Mouse (Mus musculus) left cerebral cortex, adult 18-20 months (tissue): ENCODE measurements around the gene Pabpn1. TPM values are rescaled to one million over a fixed set of nuclear protein-coding genes. Genes with fewer than 3 reads are reported as not detected.
A peak's percentile ranks its signal among the peaks of the same experiment; 100 is the strongest.
"Not testable (repeated sequence)": the region's sequence is repeated elsewhere in the genome, so short reads cannot be mapped to it uniquely, and the experiment has no call there.

Source experiments
- DNase-seq, 2 experiments: peaks; one replicate each; pipeline ENCODE4 v3.0.0; 2021 to 2022; ENCODE audit warnings: low spot score in 2 of 2, mixed read lengths in 1 of 2
- total RNA-seq, 2 experiments: library from RNA; stranded (reverse); gene quantifications; 2 replicates each; pipeline ENCODE4 v1.2.3; 2021

Gene Pabpn1
- total RNA-seq, 2 experiments from 2014 or later, result 229 to 230 TPM

DNA sequence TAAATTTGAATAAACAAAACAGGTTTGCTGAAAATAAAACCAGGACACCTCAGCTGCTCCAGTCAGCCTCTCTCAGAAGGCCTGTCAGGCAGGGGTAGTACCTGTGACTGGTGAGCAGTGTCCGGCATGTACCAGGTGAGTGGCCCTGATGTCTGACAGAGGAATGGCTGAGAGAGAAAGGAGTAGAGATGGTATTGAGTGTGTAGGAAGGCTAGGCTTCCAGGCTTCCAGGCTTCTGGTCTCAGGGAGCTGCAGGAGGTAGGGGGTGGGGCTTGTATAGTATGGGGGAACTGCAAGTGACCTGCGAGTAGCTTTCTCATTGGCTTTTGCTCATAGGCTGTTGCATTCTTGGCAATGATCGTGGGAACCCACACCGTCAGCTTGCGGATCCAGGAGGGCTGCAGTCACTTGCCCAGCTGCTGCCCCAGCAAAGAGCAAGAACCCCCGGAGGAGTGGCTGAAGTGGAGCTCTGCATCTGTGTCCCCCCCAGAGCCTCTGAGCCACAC is 40.4 kb downstream of the Pabpn1 start, which contains the start of gene Il25:
Il25 (plus strand) TSS at position 51 of the 506 bp plus-strand sequence.
- no peak for DNase-seq

DNA sequence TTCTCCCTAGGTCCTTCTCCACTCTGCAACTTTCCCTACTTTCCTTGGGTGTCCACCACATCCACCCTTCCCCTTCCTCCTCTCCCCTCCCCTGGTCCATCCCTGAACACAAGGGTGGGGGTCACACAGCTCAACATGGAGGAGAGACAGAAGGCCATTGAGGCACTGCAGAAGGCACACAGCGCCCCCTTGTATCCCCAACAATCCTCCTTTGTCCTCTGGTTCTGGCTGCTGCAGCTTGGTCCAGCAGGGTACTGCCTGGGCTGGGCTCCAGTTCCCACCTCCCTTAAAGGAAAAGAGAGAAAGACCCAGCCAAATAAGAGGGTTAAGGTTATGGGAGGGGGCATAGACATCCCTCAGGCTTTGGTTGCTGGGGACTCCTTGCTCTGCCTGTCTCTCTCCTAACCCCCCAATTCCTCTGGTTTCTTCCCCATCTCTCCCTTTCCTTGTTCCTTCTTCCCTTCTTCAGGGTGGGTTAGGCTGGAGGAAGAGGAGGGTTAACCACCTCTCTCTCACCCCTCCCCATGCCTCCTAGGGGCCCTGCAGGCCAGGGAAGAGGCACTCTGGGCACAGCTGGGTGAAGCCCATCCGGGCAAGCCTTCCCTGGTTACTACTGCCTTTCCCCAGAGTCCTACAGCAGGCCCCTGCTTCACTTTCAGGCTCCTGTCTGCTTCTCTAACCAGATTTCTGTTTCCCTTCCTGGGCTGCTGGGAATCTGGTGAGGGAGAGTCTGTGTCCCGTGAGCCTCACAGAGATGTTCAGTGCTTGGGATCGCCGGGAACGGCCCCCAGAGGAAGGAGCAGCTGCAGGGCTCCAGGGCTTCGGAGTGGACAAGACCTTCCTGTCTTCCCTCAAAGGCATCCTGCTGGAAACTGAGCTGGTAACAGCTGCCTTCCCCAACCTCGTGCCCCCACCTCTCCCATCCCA is 43.9 kb downstream of the Pabpn1 start, which contains the start of gene Cmtm5:
Cmtm5 (plus strand) TSS at position 358 of the 927 bp plus-strand sequence.
- DNase-seq, result peak; percentile 50 to 52

DNA sequence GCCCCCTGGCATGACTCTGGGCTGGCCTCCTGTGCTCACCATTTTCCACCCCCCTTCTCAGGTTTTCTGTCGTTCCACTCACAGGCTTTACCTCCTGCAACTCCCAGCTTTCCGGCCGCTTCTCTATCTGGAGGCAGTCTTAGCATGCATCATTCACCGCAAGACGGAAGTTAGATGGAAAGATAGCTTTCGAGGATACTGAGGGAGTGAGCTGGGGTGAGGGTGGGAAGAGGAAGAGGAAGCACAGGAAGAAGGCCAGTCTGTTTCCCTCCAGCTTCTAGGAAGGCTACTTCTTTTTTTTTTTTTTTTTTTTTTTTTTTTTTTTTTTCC is 44.5 kb downstream of the Pabpn1 start:
- DNase-seq, result no peak

DNA sequence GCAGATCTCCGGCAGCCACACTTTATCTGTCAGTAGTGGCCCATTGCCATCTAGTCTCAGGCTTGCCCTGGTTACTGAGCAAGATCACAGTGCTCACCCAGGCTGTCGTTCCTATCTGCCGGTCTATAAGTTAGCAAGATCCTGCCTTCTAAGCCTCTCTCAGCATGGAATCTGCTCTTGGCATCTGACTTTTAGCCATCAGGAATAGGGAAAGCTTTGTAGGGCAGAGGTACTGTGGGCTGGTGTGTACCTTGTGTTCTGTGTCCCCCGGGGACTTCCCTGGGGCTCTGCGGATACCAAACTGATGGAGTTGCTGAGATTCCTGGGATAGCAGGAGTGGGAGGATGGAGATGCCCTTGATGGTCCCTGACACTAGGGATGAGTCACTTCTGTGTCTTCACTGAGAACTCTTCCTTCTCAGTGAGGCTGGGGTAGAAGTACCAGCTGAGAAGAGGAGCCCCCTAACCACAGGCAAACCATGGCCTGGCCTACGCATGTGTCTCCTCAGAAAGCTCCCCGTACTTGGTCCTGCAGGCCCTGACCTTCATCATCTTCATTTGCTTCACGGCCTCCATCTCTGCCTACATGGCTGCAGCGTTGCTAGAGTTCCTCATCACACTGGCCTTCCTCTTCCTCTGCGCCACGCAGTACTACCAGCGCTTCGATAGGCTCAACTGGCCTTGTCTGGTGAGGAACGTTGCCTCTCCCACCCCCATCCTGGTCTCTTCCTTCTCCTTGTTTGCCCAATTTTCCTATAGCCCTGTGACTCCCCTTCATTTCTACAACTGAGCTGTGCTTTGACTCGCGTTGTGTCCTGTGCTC is 45.3 kb downstream of the Pabpn1 start:
- no peak for DNase-seq

DNA sequence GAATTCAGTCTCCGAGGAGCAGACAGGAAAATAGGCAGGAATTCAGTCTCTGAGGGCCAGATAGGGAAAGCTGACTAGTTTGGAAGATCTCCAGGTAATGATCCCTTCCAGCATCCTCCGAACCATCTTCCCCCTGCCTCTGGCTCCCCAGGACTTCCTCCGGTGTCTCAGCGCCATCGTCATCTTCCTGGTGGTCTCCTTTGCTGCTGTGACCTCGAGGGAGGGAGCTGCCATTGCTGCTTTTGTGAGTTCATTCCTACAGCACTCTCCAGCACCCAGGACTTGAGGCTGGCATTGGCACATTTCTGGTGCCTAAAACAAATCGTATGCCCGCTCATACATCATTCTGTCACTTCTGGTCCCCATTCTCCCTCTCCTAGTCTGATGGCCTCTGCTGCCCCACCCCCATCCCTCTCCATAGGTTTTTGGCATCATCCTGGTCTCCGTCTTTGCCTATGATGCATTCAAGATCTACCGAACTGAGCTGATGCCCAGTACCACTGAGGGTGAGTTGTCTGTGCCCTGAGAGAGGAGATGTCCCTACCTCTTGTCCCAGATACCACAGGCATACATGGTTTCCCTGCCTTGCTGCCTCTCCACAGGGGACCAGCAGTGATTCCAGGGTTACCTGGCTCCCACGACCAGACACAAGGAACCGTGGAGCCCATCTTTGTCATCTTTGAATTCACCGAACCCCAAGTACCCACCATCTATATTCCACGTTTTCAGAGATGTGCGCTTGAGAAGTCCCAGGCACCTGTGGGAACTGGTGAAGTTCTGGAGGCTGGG is 46.3 kb downstream of the Pabpn1 start:
- no peak for DNase-seq

DNA sequence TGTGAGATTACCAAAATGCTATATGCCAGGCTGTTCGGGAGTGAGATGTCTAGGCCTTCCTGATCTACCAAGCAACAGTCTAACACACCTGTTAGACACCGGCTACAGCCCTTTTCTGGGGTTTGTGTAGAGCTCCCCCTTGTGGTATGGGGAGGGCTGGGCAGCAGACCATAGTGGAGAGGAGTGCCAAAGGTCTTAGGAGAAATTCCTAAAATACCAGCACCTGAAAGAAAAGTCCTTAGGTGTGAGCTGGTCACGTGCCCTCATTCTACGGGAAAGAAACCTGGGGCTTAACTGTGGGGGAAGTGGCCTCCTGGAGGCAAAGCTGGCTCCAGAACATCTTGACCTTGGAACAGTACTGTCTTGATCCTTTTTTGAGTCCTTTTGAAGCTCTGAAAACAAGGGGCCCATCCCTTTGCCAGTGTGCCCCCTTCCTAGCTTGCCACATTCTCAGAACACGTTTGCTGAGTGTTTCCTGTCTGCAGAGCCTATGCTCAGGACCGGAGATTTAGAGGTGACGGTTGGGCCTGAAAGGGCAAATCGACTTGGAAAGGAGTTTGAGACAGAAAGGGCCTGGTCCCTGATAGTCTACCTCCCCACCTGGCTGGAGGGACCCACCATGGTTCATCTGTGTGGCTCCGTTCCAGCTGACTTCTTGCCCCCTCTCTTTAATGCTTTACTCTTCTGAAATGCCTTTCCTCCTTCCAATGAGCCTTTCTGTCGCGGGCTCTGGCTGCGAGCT is 47.3 kb downstream of the Pabpn1 start:
- peak; percentile 34 to 57 for DNase-seq

DNA sequence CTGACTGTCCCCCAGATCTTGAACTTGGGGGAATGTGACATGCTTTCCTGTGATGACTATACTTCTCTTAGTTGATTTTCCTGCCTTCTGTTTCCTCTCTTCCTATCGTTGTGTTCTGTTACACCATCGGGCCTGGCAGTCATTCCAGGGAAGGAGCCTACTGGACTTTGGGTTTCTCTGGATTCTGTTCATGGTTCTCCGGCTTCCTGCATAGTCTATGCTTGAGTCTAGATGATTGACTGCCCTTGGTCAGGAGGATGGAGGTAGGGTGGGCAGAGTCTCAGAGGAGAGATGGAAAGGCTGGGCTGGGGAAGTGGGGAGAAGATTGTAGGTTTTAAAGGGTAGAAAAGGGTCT is 47.9 kb downstream of the Pabpn1 start:
- DNase-seq, result no peak

DNA sequence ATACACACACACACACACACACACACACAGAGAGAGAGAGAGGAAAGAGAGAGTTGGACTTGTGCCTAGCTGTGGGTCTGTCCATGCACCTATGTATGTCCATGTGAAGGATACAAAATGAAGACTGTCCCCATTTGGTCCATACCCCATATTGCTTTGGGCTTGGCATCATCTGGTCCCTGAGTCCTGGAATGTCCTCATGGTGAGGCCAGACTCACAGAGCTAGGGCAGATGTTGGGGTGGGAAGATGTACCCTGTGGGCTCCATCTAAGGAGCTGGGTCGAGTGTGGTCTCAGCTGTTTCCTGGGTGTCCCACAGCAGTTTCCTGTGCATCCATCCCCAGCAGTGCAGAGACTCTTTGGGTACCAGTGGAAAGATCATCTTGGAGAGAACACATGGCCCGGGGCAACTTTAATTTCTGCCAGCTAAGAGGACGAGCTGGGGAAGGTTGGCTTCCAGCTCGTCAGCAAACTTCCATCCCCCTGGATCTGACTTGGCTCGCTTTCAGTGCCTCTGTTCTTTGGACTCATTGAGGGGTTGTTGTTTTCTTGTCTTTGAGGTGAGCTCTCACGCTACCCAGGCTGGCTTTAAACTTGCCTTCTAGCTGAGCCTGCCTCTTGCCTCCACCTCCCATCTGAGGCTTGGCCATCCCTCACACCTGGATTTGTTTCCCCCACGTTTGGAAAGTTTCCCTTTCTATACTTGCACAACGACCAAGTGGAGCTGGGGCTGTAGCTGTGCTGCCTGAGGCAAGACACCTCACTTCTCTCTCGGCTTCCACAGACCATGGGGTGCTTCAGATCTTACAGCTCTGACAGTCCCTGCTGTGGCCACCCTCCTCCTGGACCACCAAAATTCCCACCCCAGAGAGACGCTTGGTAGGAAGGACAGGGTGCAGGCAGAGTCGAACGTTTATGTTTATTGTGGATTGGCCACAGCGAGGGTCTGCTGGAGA is 49.0 kb downstream of the Pabpn1 start:
- no peak for DNase-seq

DNA sequence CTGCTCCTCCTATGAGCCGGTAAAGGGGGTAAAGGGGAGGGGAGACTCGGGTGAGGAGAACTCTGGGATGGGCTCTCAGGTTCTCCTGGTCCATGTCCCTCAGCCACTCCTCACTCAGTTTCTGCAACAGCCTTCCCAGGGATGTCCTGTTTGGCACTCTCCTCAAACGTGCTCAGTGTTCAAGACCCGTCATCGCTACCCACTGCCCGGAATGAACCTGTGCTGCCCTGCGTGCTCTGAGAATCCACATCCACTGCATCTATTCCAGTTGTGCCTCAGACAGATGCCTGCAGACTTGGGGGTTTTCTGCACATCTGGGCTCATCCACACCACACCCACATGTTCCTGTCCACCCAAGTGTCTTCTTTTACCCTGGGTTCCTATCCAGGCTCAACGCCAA is 50.2 kb downstream of the Pabpn1 start:
- DNase-seq, result no peak

DNA sequence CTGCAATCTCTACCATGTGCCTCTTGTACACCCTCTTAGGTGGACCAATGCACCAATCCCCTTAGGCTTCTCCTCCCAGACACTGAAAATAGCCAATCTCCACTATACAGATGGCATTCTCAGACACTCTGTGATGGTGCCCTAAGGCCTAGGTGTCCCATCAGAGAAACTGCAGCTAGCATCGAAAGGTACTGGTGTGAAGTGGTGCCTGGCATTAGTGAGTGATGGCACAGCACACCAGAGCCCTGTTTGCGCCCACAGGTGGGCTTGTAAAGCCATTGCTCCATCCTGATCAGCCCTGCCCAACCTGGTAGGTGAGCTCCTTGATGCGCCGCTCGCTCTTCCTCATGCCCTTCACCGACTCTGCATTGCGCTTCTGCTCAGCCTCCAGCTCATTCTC is 51.7 kb downstream of the Pabpn1 start:
- no peak for DNase-seq

DNA sequence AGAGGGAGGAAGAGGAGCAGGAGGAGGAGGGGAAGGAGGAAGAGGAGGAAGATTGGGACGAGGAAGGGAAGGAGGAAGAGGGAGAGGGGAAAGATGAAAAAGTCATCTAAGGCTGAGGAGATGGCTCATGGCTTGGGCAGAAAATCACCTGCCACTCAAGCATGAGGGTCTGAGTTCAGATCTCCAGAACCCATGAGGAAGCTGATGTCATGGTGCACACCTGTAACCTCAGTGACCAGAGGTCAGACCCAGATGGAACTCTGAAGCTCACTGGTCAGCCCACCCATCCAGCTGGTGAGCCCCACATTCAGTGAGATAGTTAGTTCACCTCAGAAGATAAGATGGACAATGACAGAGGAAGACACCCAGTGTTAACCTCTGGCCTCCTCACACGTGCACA is 52.6 kb downstream of the Pabpn1 start:
- no peak for DNase-seq

DNA sequence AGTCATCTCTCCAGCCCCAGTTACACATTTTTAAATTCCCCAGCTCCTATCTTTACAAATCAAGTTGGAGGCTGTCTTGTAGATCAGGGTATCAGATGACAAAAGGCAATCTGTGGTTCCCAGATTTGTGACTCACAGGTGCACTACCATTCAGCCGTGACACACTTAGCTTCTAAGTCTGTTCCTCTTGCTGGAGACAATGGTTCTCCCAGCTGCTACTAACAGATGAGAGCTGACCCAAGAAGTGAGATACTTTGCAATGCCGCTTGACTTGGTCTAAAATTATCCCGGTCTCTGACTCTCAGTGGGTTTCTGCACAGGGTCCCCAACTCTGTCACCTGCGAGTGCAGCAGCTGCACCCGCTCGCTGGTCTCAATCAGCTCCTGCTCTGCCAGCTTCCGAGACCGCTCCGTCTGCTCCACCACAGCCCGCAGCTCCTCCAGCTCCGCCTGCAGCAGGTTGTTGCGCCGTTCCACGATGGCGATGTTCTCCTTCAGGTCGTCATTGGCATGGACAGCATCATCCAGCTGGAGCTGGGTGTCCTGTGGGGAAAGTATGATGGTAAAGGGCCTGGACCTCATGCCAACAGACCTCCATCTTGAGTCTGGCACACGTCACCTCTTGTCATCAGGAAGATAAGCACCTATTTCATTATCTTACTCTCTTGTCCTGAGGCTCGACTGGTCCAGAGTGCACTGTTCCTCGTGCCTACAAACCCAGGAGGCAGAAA is 53.8 kb downstream of the Pabpn1 start:
- DNase-seq, result no peak

DNA sequence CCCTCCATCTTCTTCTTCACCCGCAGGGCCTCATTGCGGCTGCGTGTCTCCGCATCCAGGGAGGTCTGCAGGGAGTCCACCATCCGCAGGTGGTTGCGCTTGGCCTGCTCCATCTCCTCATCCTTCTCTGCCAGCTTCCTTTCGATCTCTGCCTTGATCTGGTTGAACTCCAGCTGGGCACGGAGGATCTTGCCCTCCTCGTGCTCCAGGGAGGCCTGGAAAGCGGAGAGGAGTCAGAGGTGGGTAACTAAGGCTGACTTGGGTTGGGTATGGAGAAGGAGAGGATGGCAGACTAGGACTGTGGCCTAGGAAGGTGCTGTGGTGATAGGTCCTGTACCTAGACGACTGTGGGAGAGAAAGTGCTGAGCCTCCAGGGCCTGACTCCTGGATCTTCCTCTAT is 54.7 kb downstream of the Pabpn1 start:
- DNase-seq, result not testable (repeated sequence)

Other genes with a start within 250 kb of the Pabpn1 start
- 10 to 100 TPM; 22.9 to 25.8 TPM for gene 1700123O20Rik, start 206.3 kb upstream of the Pabpn1 start, total RNA-seq
- gene Acin1, start 205.6 kb upstream of the Pabpn1 start, total RNA-seq, result 100 to 1,000 TPM; 193 to 195 TPM
- not detected for gene Gm29776, start 193.7 kb upstream of the Pabpn1 start, total RNA-seq
- not detected for gene Cebpe, start 180.3 kb upstream of the Pabpn1 start, total RNA-seq
- gene Slc7a8, start 110.6 kb upstream of the Pabpn1 start, total RNA-seq, result 10 to 100 TPM; 48.7 to 52.5 TPM
- not detected for gene Rnf212b, start 78.4 kb upstream of the Pabpn1 start, total RNA-seq
- 10 to 100 TPM; 20.6 to 21.9 TPM for gene Homez, start 21.5 kb upstream of the Pabpn1 start, total RNA-seq
- gene Ppp1r3e, start 14.9 kb upstream of the Pabpn1 start, total RNA-seq, result 10 to 100 TPM; 18.5 to 19.8 TPM
- 100 to 1,000 TPM; 140 to 142 TPM for gene Bcl2l2, start 9.1 kb upstream of the Pabpn1 start, total RNA-seq
- gene Gm20521, start 9.1 kb upstream of the Pabpn1 start, total RNA-seq, result not detected
- gene Slc22a17, start 20.6 kb downstream of the Pabpn1 start, total RNA-seq, result 100 to 1,000 TPM; 571 to 605 TPM
- gene Efs, start 33.6 kb downstream of the Pabpn1 start, total RNA-seq, result 1 to 10 TPM; 8.4 to 8.6 TPM
- under 1 TPM in 1 of 2 experiments, not detected in 1; 0.33 TPM for gene Il25, start 40.2 kb downstream of the Pabpn1 start, total RNA-seq
- gene Cmtm5, start 43.8 kb downstream of the Pabpn1 start, total RNA-seq, result 10 to 100 TPM; 45.2 to 52.0 TPM
- gene Myh6, start 74.4 kb downstream of the Pabpn1 start, total RNA-seq, result 1 to 10 TPM; 3.8 to 5.0 TPM
- not detected for gene Gm17428, start 84.4 kb downstream of the Pabpn1 start, total RNA-seq
- gene Myh7, start 102.1 kb downstream of the Pabpn1 start, total RNA-seq, result 10 to 100 TPM; 16.0 to 18.2 TPM
- gene Ngdn, start 123.0 kb downstream of the Pabpn1 start, total RNA-seq, result 10 to 100 TPM; 30.6 to 32.0 TPM
- 10 to 100 TPM; 41.8 to 44.5 TPM for gene Zfhx2, start 199.8 kb downstream of the Pabpn1 start, total RNA-seq
- 10 to 100 TPM; 22.9 to 23.1 TPM for gene Thtpa, start 202.3 kb downstream of the Pabpn1 start, total RNA-seq
- gene Ap1g2, start 214.1 kb downstream of the Pabpn1 start, total RNA-seq, result 10 to 100 TPM in 1 of 2 experiments, 1 to 10 TPM in 1; 9.5 to 10.2 TPM
- gene Jph4, start 224.4 kb downstream of the Pabpn1 start, total RNA-seq, result 100 to 1,000 TPM; 279 to 305 TPM